Mouse (Mus musculus): Measurements from ENCODE around the gene Disp3. TPM values are rescaled to one million over a fixed set of nuclear protein-coding genes. Genes with fewer than 3 reads are reported as not detected.

The Disp3 gene
- total RNA-seq, 2 experiments from 2014 or later, result 12.9 to 18.3 TPM

GRCm38 (mm10) chr4:148229646-148230045 is 58.1 kb downstream of the Disp3 start:
- intact Hi-C loops (cut with DNase I), result no loop called here

GRCm38 (mm10) chr4:148222983-148223382 is 64.8 kb downstream of the Disp3 start:
- intact Hi-C loops (cut with DNase I), result no loop called here

More at GRCm38 (mm10) chr4:148229646-148230045, 58.1 kb downstream of the Disp3 start:
- peak; percentile 36 for DNase-seq

GRCm38 (mm10) chr4:148220656-148221055 is 67.1 kb downstream of the Disp3 start:
- DNase-seq, result no peak
- intact Hi-C loops (cut with DNase I), result no loop called here

More at GRCm38 (mm10) chr4:148222983-148223382, 64.8 kb downstream of the Disp3 start:
- DNase-seq, result no peak

GRCm38 (mm10) chr4:148218238-148218637 is 69.5 kb downstream of the Disp3 start:
- no peak for DNase-seq
- intact Hi-C loops (cut with DNase I), result no loop called here

- intact Hi-C loops (cut with DNase I), result no loop called here
These were observed 72.4 kb downstream of the Disp3 start for GRCm38 (mm10) chr4:148215264-148215900.

GRCm38 (mm10) chr4:148214460-148215136 is 73.2 kb downstream of the Disp3 start:
- no peak for DNase-seq
- intact Hi-C loops (cut with DNase I), result no loop called here

More at GRCm38 (mm10) chr4:148215264-148215900, 72.4 kb downstream of the Disp3 start:
- no peak for DNase-seq

GRCm38 (mm10) chr4:148204873-148205232 is 82.9 kb downstream of the Disp3 start:
- no peak for DNase-seq
- intact Hi-C loops (cut with DNase I), result no loop called here

- no peak for DNase-seq
- intact Hi-C loops (cut with DNase I), result no loop called here
These were observed 83.5 kb downstream of the Disp3 start for GRCm38 (mm10) chr4:148204061-148204872.

GRCm38 (mm10) chr4:148203557-148203956 is 84.2 kb downstream of the Disp3 start:
- DNase-seq, result no peak
- intact Hi-C loops (cut with DNase I), result no loop called here

GRCm38 (mm10) chr4:148198721-148199120 is 89.0 kb downstream of the Disp3 start:
- intact Hi-C loops (cut with DNase I), result no loop called here
- no peak for DNase-seq

- no peak for DNase-seq
These were observed 93.4 kb downstream of the Disp3 start for GRCm38 (mm10) chr4:148194400-148194799.

GRCm38 (mm10) chr4:148192707-148193245 is 95.0 kb downstream of the Disp3 start:
- intact Hi-C loops (cut with DNase I), result no loop called here
- DNase-seq, result no peak

More at GRCm38 (mm10) chr4:148194400-148194799, 93.4 kb downstream of the Disp3 start:
- intact Hi-C loops (cut with DNase I), result no loop called here

Other genes starting within 250 kb of the Disp3 start
- gene Clcn6, start 249.1 kb downstream of the Disp3 start, total RNA-seq (2021), result 10 to 100 TPM; 86.1 to 86.6 TPM
- gene Mthfr, start 248.9 kb downstream of the Disp3 start, total RNA-seq (2021), result 10 to 100 TPM; 17.5 to 18.4 TPM
- gene Agtrap, start 199.9 kb downstream of the Disp3 start, total RNA-seq (2021), result 1 to 10 TPM; 4.2 to 4.6 TPM
- gene Mad2l2, start 157.6 kb downstream of the Disp3 start, total RNA-seq (2021), result 10 to 100 TPM; 53.0 to 55.4 TPM
- 10 to 100 TPM; 41.9 to 46.4 TPM for gene Draxin, start 157.3 kb downstream of the Disp3 start, total RNA-seq (2021)
- 10 to 100 TPM; 21.2 to 21.8 TPM for gene Fbxo6, start 135.8 kb downstream of the Disp3 start, total RNA-seq (2021)
- 10 to 100 TPM; 56.2 to 66.9 TPM for gene Fbxo44, start 127.5 kb downstream of the Disp3 start, total RNA-seq (2021)
- 10 to 100 TPM; 10.7 to 13.4 TPM for gene Fbxo2, start 127.3 kb downstream of the Disp3 start, total RNA-seq (2021)
- 1 to 10 TPM; 8.5 to 8.6 TPM for gene Ubiad1, start 156.8 kb upstream of the Disp3 start, total RNA-seq (2021)
- 10 to 100 TPM; 78.8 to 79.3 TPM for gene Mtor, start 160.6 kb upstream of the Disp3 start, total RNA-seq (2021)
- under 1 TPM in 1 of 2 experiments, not detected in 1; 0.42 TPM for gene Angptl7, start 212.5 kb upstream of the Disp3 start, total RNA-seq (2021)

Data from left cerebral cortex, postnatal 4 days (tissue).